Mouse (Mus musculus): ENCODE results near the gene Slc5a9. TPM values are rescaled to one million over a fixed set of nuclear protein-coding genes. Genes with fewer than 3 reads are reported as not detected.

Slc5a9 gene
- not detected for total RNA-seq (2023)

DNA sequence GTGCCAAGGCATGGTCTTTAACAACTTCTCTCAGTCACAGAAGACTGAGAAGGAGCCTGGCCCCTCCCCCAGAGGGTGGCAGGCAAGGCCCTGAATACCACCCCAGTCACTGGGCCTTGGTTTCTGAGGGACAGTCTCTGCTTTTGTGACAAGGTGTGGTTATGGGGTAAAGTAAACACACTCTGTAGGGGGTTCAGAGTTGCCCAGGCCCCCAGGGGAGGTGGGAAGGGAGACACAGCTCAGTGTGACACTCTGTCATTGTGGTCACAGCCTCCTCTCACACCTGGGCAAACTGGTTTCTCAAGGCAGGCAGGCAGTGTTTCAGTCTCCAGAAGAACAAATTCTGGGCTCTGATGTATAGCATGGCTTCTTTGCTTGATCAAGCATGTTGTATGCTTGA is at the start of gene Slc5a9:
TSS of gene Slc5a9 (minus strand) at position 144 of the 400 bp plus-strand sequence.

DNA sequence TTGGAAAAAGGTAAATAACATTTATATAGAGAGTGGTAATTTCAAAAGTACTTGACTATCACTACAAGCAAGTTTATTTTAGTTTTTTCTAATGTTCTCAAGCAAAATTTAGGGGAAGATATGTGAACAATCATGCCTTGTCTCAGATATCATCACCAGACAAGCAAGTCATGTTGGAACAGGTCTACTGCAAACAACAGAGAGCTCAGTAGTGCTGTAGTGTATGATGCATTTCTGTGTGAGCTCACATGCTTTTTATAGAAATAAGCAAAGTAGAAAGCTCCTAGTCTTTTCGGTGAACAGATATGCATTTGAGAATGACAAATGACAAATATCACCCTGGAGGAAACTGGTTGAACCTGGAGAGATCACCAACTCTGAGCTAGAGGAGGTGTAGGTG is 16.4 kb upstream of the Slc5a9 start, which contains the start of gene Skint8:
TSS of gene Skint8 (plus strand) at position 301 of the 400 bp plus-strand sequence.

Other genes with a start within 250 kb of the Slc5a9 start
- 10 to 100 TPM in 1 of 2 experiments, 1 to 10 TPM in 1; 7.4 to 15.1 TPM for gene Spata6, start 182.9 kb downstream of the Slc5a9 start, total RNA-seq (2023)
- not detected for gene Skint8, start 16.5 kb upstream of the Slc5a9 start, total RNA-seq (2023)
- not detected for gene Skint7, start 70.0 kb upstream of the Slc5a9 start, total RNA-seq (2023)
- not detected for gene Skint1, start 103.4 kb upstream of the Slc5a9 start, total RNA-seq (2023)
- gene Skint4, start 169.1 kb upstream of the Slc5a9 start, total RNA-seq (2023), result not detected